Mouse (Mus musculus) right cerebral cortex, adult 2 months (tissue): ENCODE results near the gene Vwa3b.
A peak's percentile ranks its signal among the peaks of the same experiment; 100 is the strongest.

Experiments used
- DNase-seq, 2 experiments: peaks; one replicate each; pipeline ENCODE4 v3.0.0; 2021 to 2022; ENCODE audit warnings: low spot score in 2 of 2

Vwa3b gene

DNA sequence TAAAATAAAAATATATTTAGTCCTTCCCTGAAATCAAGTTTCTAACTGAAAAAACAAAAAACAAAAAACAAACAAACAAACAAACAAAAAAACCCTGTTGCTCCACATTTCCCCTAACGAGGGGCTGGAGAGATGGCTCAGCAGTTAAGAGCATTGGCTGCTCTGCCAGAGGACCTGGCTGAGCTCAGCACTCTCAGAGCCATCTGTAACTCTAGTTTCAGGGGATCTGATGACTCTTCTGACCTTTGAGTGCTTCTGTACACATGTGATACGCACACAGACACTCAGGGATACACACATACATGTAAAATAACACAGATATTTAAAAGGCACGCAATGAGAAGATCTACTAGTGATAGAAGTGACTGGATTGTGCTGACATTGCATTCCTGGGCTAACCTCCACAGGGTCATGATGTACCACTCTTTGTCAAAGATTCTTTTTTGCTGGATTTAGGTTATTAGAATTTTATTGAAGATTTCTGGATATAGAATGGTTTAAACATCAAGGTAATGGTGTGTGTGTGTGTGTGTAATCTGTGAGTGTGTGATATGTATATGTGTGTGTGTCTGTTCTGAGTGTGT lies 14.7 kb upstream of the Vwa3b start:
- no peak for DNase-seq

DNA sequence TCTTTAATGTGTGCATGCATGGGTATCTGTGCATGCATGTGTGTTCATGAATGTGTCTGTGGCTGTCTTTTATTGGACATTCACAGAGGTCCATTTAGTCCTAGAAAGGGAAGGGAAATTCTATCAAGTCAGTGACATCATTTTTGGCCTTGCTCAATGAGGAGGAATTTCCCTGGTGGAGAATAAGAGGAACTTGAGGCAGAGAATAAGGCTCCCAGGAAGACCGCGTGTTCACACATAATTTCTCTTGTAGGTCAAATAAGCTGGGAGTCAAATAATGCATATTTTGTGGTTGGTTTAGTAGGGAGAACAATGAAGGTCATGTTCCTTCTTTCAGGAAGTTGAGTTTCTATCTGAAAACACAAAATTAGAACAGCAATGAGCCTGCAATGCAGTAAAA lies 13.4 kb upstream of the Vwa3b start:
- DNase-seq = no peak

DNA sequence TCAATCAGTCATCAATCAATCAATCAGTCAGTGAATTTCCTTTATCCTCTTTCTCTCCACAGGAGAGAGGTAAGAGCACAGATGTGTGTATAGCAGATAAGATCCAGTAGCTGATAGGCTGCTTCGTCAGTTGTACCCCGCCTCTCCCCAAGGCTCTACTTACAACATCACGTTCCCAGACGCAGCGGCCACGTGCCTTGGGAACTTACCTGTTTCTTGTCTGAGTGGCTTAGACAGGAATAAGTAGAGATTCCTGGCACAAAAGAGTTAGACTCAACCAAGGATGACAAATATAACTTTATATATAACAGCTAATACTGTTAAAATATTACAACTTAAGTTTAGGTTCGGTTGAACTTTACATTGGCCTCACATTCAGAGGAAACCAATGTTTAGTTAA lies 12.7 kb upstream of the Vwa3b start:
- DNase-seq = no peak

- DNase-seq = no peak
Measured at GRCm38 (mm10) chr1:37019017-37019416, 7.4 kb upstream of the Vwa3b start.

GRCm38 (mm10) chr1:37022704-37023103 lies 3.7 kb upstream of the Vwa3b start:
- no peak for DNase-seq

GRCm38 (mm10) chr1:37024736-37025135 lies 1.7 kb upstream of the Vwa3b start:
- no peak for DNase-seq

- DNase-seq = no peak
Measured at GRCm38 (mm10) chr1:37025376-37025775, 1.0 kb upstream of the Vwa3b start.

DNA sequence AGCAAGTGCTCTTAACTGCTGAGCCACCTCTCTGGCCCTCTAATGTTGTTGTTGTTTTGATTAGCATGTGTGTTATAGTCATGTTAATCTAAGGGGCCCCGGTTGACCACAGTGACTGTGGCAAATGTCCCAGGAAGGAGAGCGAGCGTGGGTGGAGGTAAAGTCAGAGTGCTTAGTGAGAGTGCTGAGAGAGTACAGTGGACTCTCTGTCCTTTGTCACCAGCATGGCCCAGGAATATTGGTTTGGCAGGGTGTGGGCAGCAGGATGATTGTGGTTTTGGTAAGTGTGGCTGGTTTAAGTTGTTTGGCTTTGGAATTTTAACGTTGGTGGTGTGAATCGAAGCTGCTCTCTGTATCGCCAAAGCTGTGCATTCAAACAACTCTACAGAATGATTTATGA lies 470 bp downstream of the Vwa3b start:
- DNase-seq = no peak

DNA sequence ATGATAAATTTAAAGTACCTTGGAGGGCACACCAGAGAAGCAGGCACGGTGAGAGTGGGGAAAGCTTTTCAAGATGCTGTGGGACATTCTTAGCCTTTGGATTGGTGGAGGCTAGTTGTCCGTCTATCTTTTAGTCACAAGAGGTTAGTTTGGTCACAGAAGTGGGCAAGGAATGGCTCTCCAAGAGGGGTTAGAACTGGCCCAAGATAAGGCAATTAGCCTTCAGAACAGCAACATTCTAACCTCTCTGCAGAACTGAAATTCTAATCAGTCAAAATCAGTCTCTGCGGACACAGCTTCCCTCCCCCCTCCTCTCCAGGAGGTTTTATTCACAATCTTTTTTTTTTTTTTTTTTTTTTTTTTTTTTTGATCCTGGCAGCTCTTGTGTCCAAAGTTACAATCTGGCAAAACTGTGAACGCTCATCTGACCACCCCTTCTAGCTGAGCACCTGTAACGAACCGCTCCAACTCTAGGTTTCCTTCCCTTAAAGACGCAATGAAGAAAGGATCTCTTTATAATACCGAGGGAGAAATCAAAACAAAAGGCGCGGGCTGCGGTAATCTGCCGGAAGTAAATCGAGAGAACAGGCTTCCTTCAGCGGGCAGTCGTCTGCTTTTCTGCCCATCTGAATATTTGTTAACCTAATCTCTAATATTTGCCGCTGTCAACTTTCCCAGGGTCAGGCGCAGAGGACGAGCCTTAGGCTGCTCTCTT lies 2.2 kb downstream of the Vwa3b start:
- no peak for DNase-seq

DNA sequence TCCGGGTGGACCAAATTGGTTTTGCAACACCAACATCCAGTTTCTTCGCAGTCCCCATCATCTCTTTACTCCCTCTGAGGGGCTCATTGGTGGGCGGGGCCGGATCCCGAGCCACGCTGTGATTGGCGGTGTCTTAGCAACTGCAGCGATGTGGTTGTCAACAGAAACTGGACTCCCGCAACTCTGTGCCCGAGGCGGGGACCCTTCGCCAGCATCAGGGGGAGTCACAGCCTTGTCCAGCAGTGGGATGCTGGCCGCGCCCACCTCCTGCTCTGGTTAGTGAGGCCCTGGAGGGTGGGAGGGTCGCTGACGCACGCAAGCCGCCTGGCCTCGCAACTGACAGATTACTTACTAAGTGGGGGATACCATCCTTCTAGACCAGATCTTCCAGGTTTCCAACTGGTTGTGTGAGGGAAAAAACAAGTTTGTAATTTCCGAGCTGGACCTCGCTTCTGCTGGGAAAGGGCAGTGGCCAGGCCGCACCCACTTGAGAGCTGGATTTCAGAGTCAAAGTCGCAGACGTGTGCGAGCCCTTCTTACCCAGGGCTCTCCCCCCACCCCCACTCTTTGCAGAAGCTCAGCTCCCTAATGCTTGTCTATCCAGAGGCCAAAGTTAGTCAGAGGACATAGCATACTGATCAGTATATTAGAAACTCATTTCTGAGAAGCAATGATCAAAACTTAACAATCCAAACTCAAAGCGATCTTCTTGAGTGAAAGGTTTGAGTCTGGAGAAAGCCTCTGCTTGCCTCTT lies 2.9 kb downstream of the Vwa3b start:
- DNase-seq = peak; percentile 55 to 64

- no peak for DNase-seq
Measured at GRCm38 (mm10) chr1:37029942-37030341, 3.5 kb downstream of the Vwa3b start.

DNA sequence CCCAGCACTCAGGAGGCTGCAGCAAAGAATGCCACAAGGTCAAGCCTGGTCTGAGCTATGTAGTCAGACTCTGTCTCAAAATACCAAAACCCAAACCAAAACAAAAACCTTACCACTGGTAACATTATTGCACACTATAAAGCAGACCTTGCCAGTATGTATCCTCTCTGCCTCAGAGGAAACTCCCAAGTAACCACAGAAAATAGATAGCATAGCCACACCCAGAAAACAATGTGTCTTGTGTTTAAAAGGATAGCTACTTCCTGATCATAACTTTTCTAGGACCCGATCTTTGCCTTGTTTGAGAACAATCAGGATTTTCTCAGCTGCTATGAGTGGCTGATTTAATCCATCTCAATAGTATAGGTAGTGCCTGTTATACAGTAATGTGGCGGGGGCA lies 4.3 kb downstream of the Vwa3b start:
- DNase-seq = no peak

DNA sequence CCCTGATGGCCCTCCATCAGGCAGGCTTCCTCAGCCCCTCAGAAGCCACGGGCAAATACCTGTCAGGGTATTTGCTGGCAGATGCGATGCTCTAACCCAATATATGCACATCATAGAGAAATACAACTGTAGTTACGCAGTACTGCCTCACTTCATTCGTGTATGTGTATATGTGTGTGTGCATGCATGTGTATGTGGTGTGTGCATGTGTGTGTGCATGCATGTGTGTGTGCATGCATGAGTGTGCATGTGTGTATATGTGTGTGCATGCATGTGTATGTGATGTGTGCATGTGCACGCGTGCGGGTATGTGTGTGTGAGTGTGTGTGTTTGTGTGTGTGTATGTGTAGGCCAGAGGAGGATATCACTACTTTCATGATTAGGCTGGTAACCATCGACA lies 9.5 kb downstream of the Vwa3b start:
- DNase-seq = no peak

GRCm38 (mm10) chr1:37041126-37041525 lies 14.7 kb downstream of the Vwa3b start:
- DNase-seq = no peak

- no peak for DNase-seq
Measured at GRCm38 (mm10) chr1:37041856-37042255, 15.5 kb downstream of the Vwa3b start.

GRCm38 (mm10) chr1:37042769-37043168 lies 16.4 kb downstream of the Vwa3b start:
- DNase-seq = no peak

- no peak for DNase-seq
Measured at GRCm38 (mm10) chr1:37043196-37043595, 16.8 kb downstream of the Vwa3b start.

GRCm38 (mm10) chr1:37045472-37045871 lies 19.1 kb downstream of the Vwa3b start:
- no peak for DNase-seq

GRCm38 (mm10) chr1:37049159-37049558 lies 22.8 kb downstream of the Vwa3b start:
- DNase-seq = no peak

- no peak for DNase-seq
Measured at GRCm38 (mm10) chr1:37053691-37054090, 27.3 kb downstream of the Vwa3b start.

- no peak for DNase-seq
Measured at GRCm38 (mm10) chr1:37056831-37057561, 30.6 kb downstream of the Vwa3b start.

GRCm38 (mm10) chr1:37060856-37061255 lies 34.5 kb downstream of the Vwa3b start:
- no peak for DNase-seq
